Mouse (Mus musculus) bone marrow macrophage, adult 2 months (primary cell): Measurements from ENCODE around the gene Casc4. TPM values are rescaled to one million over a fixed set of nuclear protein-coding genes. Genes with fewer than 3 reads are reported as not detected.

ENCODE experiments used
- H3K27ac ChIP-seq: 2 replicates; pipeline ENCODE4 v1.5.1; 2012; ENCODE audit warnings: low read depth, low read length; ENCODE audit not compliant: insufficient read depth
- H3K4me1 ChIP-seq: 2 replicates; pipeline ENCODE4 v1.6.1; 2012; ENCODE audit warnings: low read length; ENCODE audit not compliant: control insufficient read depth, insufficient read depth
- H3K4me3 ChIP-seq: 2 replicates; pipeline ENCODE4 v1.5.1; 2012; ENCODE audit warnings: mild to moderate bottlenecking, low read length, moderate library complexity; ENCODE audit not compliant: insufficient read depth
- CTCF ChIP-seq: IDR thresholded peaks from 2 replicates; pipeline ENCODE4 v1.5.1; 2012; ENCODE audit warnings: low read depth, mild to moderate bottlenecking, low read length, moderate library complexity
- POLR2A ChIP-seq: IDR thresholded peaks from 2 replicates; pipeline ENCODE4 v1.6.1; 2012; ENCODE audit warnings: mild to moderate bottlenecking, low read depth, low read length, borderline replicate concordance
- polyA plus RNA-seq: library from polyadenylated mRNA; stranded (reverse); fragments of >200 nt; gene quantifications from 2 replicates; pipeline ENCODE4 v1.2.4, GENCODE M21; 2012; ENCODE audit not compliant: missing spikeins, insufficient read depth, insufficient read length

Casc4 gene
- polyA plus RNA-seq, result not detected in 2 replicates

GRCm38 (mm10) chr2:121866632-121867050, at the start of gene Casc4:
Gene Casc4 (plus strand): TSS chr2:121866970.
- H3K4me1 ChIP-seq, result peaks cover 3% of the 10 kb centered on the region
- H3K4me3 ChIP-seq, result peak within 1 kb of the TSS; percentile 50
- H3K27ac ChIP-seq, result no peak within 1 kb of the TSS
- TF ChIP-seq POLR2A (no peak), CTCF (no peak)

- Histone ChIP-seq H3K4me3 (no peak overlapping the region), H3K27ac (no peak overlapping the region), H3K4me1 (no peaks in the 10 kb centered on the region)
- TF ChIP-seq CTCF (no peak), POLR2A (no peak)
Measured at GRCm38 (mm10) chr2:121821787-121822186, 45.0 kb upstream of the Casc4 start.

- no peak overlapping the region for H3K4me3 ChIP-seq
- H3K4me1 ChIP-seq, result no peaks in the 10 kb centered on the region
- no peak overlapping the region for H3K27ac ChIP-seq
- TF ChIP-seq POLR2A (no peak), CTCF (no peak)
Measured at GRCm38 (mm10) chr2:121824653-121825052, 42.1 kb upstream of the Casc4 start.

- TF ChIP-seq CTCF (no peak), POLR2A (no peak)
- H3K4me3 ChIP-seq, result no peak overlapping the region
- H3K4me1 ChIP-seq, result no peaks in the 10 kb centered on the region
- no peak overlapping the region for H3K27ac ChIP-seq
Measured at GRCm38 (mm10) chr2:121826189-121826588, 40.6 kb upstream of the Casc4 start.

- Histone ChIP-seq H3K4me1 (no peaks in the 10 kb centered on the region), H3K27ac (no peak overlapping the region), H3K4me3 (no peak overlapping the region)
- TF ChIP-seq CTCF, result no peak
- no peak for TF ChIP-seq POLR2A
Measured at GRCm38 (mm10) chr2:121828411-121828810, 38.4 kb upstream of the Casc4 start.

- H3K4me3 ChIP-seq, result no peak overlapping the region
- H3K27ac ChIP-seq, result no peak overlapping the region
- H3K4me1 ChIP-seq, result no peaks in the 10 kb centered on the region
- peak; percentile 39; the same call in 1 of the 2 replicates for TF ChIP-seq CTCF
- no peak for TF ChIP-seq POLR2A
Measured at GRCm38 (mm10) chr2:121832484-121832894, 34.3 kb upstream of the Casc4 start.

GRCm38 (mm10) chr2:121834926-121835325, 31.8 kb upstream of the Casc4 start:
- Histone ChIP-seq H3K4me3 (no peak overlapping the region), H3K4me1 (no peaks in the 10 kb centered on the region), H3K27ac (no peak overlapping the region)
- TF ChIP-seq POLR2A, result no peak
- no peak for TF ChIP-seq CTCF

GRCm38 (mm10) chr2:121841453-121841852, 25.3 kb upstream of the Casc4 start:
- Histone ChIP-seq H3K27ac (no peak overlapping the region), H3K4me1 (no peaks in the 10 kb centered on the region), H3K4me3 (no peak overlapping the region)
- TF ChIP-seq CTCF, result no peak
- no peak for TF ChIP-seq POLR2A

- no peak for TF ChIP-seq POLR2A
- TF ChIP-seq CTCF, result no peak
- no peaks in the 10 kb centered on the region for H3K4me1 ChIP-seq
Measured at GRCm38 (mm10) chr2:121842249-121842648, 24.5 kb upstream of the Casc4 start.

GRCm38 (mm10) chr2:121846050-121846449, 20.7 kb upstream of the Casc4 start:
- Histone ChIP-seq H3K4me3 (no peak overlapping the region), H3K4me1 (no peaks in the 10 kb centered on the region), H3K27ac (no peak overlapping the region)
- TF ChIP-seq CTCF (no peak), POLR2A (no peak)

More at GRCm38 (mm10) chr2:121842249-121842648, 24.5 kb upstream of the Casc4 start:
- Histone ChIP-seq H3K4me3 (no peak overlapping the region), H3K27ac (no peak overlapping the region)

GRCm38 (mm10) chr2:121852045-121852444, 14.7 kb upstream of the Casc4 start:
- H3K27ac ChIP-seq, result no peak overlapping the region
- TF ChIP-seq POLR2A (no peak), CTCF (no peak)
- H3K4me1 ChIP-seq, result no peaks in the 10 kb centered on the region
- H3K4me3 ChIP-seq, result no peak overlapping the region
